Mouse (Mus musculus) small intestine, adult 2 months (tissue): ENCODE data around the gene Cox8a.

ENCODE experiments used
- CTCF ChIP-seq: fragments of 200-500 bp; IDR thresholded peaks from 2 replicates; pipeline ENCODE4 v1.5.1; 2012; ENCODE audit warnings: low read depth, mild to moderate bottlenecking, control low read depth, inconsistent platforms, low read length, moderate library complexity, mixed read lengths; ENCODE audit not compliant: insufficient replicate concordance, insufficient read length; ENCODE audit errors: extremely low read depth
- POLR2A ChIP-seq: fragments of 200-500 bp; IDR thresholded peaks from 2 replicates; pipeline ENCODE4 v1.6.1; 2012; ENCODE audit warnings: low read depth, mild to moderate bottlenecking, control low read depth, inconsistent platforms, low read length, moderate library complexity

GRCm38 (mm10) chr19:7257881-7258280 lies 40.5 kb upstream of the Cox8a start:
- TF ChIP-seq CTCF (no peak), POLR2A (no peak)
